Mouse (Mus musculus) MEL (cell line): ENCODE results near the gene Sgsm3. TPM values are rescaled to one million over a fixed set of nuclear protein-coding genes. Genes with fewer than 3 reads are reported as not detected.
"Not testable (repeated sequence)": the region's sequence is repeated elsewhere in the genome, so short reads cannot be mapped to it uniquely, and the experiment has no call there.

Experiments used
- DNase-seq: peaks from one replicate; pipeline ENCODE4 v3.0.0; 2011; ENCODE audit warnings: low read depth, low spot score
- H3K27ac ChIP-seq: 2 replicates; pipeline ENCODE4 v1.5.1; 2012; ENCODE audit warnings: low read depth, mild to moderate bottlenecking, control low read depth, low read length, moderate library complexity; ENCODE audit not compliant: control insufficient read depth
- H3K27me3 ChIP-seq, 2 experiments: fragments of 150-350 bp in 1 of 2; sonication (generic) in 1 of 2; 2 replicates each; pipeline ENCODE4 v1.6.1; 2012; ENCODE audit warnings: low read length in 2 of 2, mild to moderate bottlenecking in 2 of 2, improper control_type of control experiment in 1 of 2, moderate library complexity in 1 of 2; ENCODE audit not compliant: insufficient read depth in 2 of 2, control insufficient read depth in 1 of 2
- H3K36me3 ChIP-seq, 2 experiments: 2 replicates each; pipeline ENCODE4 v1.6.1; 2012 to 2014; ENCODE audit warnings: low read length in 2 of 2, improper control_type of control experiment in 1 of 2, inconsistent platforms in 1 of 2, mild to moderate bottlenecking in 1 of 2; ENCODE audit not compliant: insufficient read depth in 2 of 2, control insufficient read depth in 1 of 2
- H3K4me1 ChIP-seq, 2 experiments: fragments of 150-350 bp in 1 of 2; sonication (generic) in 1 of 2; 2 replicates each; pipeline ENCODE4 v1.6.1; 2012; ENCODE audit warnings: low read length in 2 of 2, improper control_type of control experiment in 1 of 2, mild to moderate bottlenecking in 1 of 2; ENCODE audit not compliant: insufficient read depth in 2 of 2, control insufficient read depth in 1 of 2
- H3K4me3 ChIP-seq, 2 experiments: fragments of 150-350 bp in 1 of 2; sonication (generic) in 1 of 2; 2 replicates each; pipeline ENCODE4 v1.5.1; 2012; ENCODE audit warnings: low read depth in 2 of 2, low read length in 2 of 2, mild to moderate bottlenecking in 2 of 2, moderate library complexity in 2 of 2, control low read depth in 1 of 2, improper control_type of control experiment in 1 of 2; ENCODE audit not compliant: control insufficient read depth in 1 of 2, insufficient read depth in 1 of 2
- H3K79me2 ChIP-seq: 2 replicates; pipeline ENCODE4 v1.6.1; 2012; ENCODE audit warnings: mild to moderate bottlenecking, low read length, moderate library complexity; ENCODE audit not compliant: control insufficient read depth, poor library complexity, insufficient read depth
- H3K9ac ChIP-seq: 2 replicates; pipeline ENCODE4 v1.6.1; 2012; ENCODE audit warnings: low read depth, mild to moderate bottlenecking, control low read depth, low read length, moderate library complexity; ENCODE audit not compliant: control insufficient read depth, poor library complexity, severe bottlenecking
- H3K9me3 ChIP-seq: fragments of 150-350 bp; sonication (generic); replicated peaks from 2 replicates; pipeline ENCODE4 v1.6.1; 2012; ENCODE audit warnings: mild to moderate bottlenecking, low read length, improper control_type of control experiment, moderate library complexity; ENCODE audit not compliant: insufficient read depth
- CHD2 ChIP-seq: IDR thresholded peaks from 2 replicates; pipeline ENCODE4 v1.6.1; 2011; ENCODE audit warnings: low read length, improper control_type of control experiment
- E2F4 ChIP-seq: IDR thresholded peaks from 2 replicates; pipeline ENCODE4 v1.6.1; 2011; ENCODE audit warnings: low read depth, low read length, improper control_type of control experiment, borderline replicate concordance
- EP300 ChIP-seq, 2 experiments: IDR thresholded peaks; 2 replicates each; pipeline ENCODE4 v1.6.1; 2011; ENCODE audit warnings: improper control_type of control experiment in 2 of 2, low read length in 2 of 2, low read depth in 1 of 2, mild to moderate bottlenecking in 1 of 2
- HCFC1 ChIP-seq: IDR thresholded peaks from 2 replicates; pipeline ENCODE4 v1.6.1; 2012; ENCODE audit warnings: low read depth, mild to moderate bottlenecking, inconsistent platforms, low read length, improper control_type of control experiment, moderate library complexity
- JUND ChIP-seq: IDR thresholded peaks from 2 replicates; pipeline ENCODE4 v1.6.1; 2011; ENCODE audit warnings: low read depth, mild to moderate bottlenecking, improper control_type of control experiment, low read length
- MAFK ChIP-seq: IDR thresholded peaks from 2 replicates; pipeline ENCODE4 v1.6.1; 2011; ENCODE audit warnings: low read depth, mild to moderate bottlenecking, low read length, improper control_type of control experiment, borderline replicate concordance
- MEF2A ChIP-seq: IDR thresholded peaks from 2 replicates; pipeline ENCODE4 v1.6.1; 2014; ENCODE audit warnings: low read depth, mild to moderate bottlenecking, inconsistent platforms, low read length, improper control_type of control experiment; ENCODE audit not compliant: poor library complexity, insufficient replicate concordance, severe bottlenecking; ENCODE audit errors: extremely low read depth
- MYB ChIP-seq: IDR thresholded peaks from 2 replicates; pipeline ENCODE4 v1.6.1; 2011; ENCODE audit warnings: mild to moderate bottlenecking, low read depth, low read length, improper control_type of control experiment
- MYC ChIP-seq: IDR thresholded peaks from 2 replicates; pipeline ENCODE4 v1.6.1; 2011; ENCODE audit warnings: low read depth, mild to moderate bottlenecking, low read length, improper control_type of control experiment, moderate library complexity
- RCOR1 ChIP-seq: IDR thresholded peaks from 2 replicates; pipeline ENCODE4 v1.6.1; 2012; ENCODE audit warnings: low read depth, mild to moderate bottlenecking, inconsistent platforms, low read length, improper control_type of control experiment
- SMC3 ChIP-seq: IDR thresholded peaks from 2 replicates; pipeline ENCODE4 v1.6.1; 2011; ENCODE audit warnings: low read depth, low read length, improper control_type of control experiment
- TCF12 ChIP-seq: IDR thresholded peaks from 2 replicates; pipeline ENCODE4 v1.6.1; 2014; ENCODE audit warnings: low read depth, mild to moderate bottlenecking, inconsistent platforms, low read length, improper control_type of control experiment, moderate library complexity
- USF2 ChIP-seq, 2 experiments: IDR thresholded peaks; 2 replicates each; pipeline ENCODE4 v1.6.1; 2011 to 2012; ENCODE audit warnings: improper control_type of control experiment in 2 of 2, low read length in 2 of 2, borderline replicate concordance in 1 of 2, inconsistent platforms in 1 of 2, low read depth in 1 of 2, mild to moderate bottlenecking in 1 of 2; ENCODE audit not compliant: insufficient read depth in 1 of 2
- polyA plus RNA-seq, 2 experiments: library from polyadenylated mRNA; stranded (reverse) in 1 of 2; unstranded in 1 of 2; fragments of >175 nt in 1 of 2; fragments of >200 nt in 1 of 2; gene quantifications; 2 replicates each; pipeline versions ENCODE4 v1.2.1 to v1.2.4; 2012; ENCODE audit warnings: low replicate concordance in 2 of 2, low read depth in 1 of 2; ENCODE audit not compliant: insufficient read length in 2 of 2, insufficient read depth in 1 of 2, missing spikeins in 1 of 2
- total RNA-seq: library from RNA; depleted of rRNA; stranded (reverse); fragments of 300-350 nt; gene quantifications from 2 replicates; pipeline ENCODE4 v1.2.3, GENCODE M21; 2012

Gene Sgsm3
- total and polyA plus RNA-seq, 3 experiments: 33.0 to 39.5 TPM; not detected in 1

DNA sequence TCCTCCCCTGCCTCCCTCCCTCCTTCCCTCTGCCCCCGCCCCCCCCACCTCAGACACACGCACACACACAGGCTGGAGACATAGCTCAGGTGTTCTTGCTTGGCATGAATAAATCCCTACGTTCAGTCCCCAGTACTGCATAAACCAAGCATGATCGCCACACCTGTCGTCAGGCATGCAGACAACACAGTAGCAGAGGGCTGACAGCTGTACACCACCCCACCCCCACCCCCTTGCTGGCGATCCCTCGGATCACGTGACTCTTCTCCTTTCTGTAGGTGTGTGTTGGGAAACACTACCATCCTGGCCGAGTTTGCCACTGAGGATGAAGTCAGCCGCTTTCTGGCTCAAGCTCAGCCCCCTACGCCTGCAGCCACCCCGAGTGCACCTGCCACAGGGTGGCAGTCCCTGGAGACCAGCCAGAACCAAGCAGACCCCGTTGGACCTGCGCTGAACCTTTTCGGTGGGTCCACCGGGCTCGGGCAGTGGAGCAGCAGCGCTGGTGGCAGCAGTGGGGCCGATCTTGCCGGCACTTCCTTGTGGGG, 48.7 kb upstream of the Sgsm3 start:
- H3K36me3 ChIP-seq: peaks cover 0 to 11% of the 10 kb centered on the region in 2 experiments; a peak in 2 of 4 replicates
- H3K79me2 ChIP-seq: no peaks in the 10 kb centered on the region
- H3K9me3 ChIP-seq: no peaks in the 10 kb centered on the region
- no peaks in the 10 kb centered on the region for H3K27me3 ChIP-seq
- no peaks in the 10 kb centered on the region for H3K4me1 ChIP-seq
- H3K4me3 ChIP-seq: no peak overlapping the region
- no peak overlapping the region for H3K9ac ChIP-seq
- TF ChIP-seq MYC: no peak
- no peak for DNase-seq
- H3K27ac ChIP-seq: no peak overlapping the region

DNA sequence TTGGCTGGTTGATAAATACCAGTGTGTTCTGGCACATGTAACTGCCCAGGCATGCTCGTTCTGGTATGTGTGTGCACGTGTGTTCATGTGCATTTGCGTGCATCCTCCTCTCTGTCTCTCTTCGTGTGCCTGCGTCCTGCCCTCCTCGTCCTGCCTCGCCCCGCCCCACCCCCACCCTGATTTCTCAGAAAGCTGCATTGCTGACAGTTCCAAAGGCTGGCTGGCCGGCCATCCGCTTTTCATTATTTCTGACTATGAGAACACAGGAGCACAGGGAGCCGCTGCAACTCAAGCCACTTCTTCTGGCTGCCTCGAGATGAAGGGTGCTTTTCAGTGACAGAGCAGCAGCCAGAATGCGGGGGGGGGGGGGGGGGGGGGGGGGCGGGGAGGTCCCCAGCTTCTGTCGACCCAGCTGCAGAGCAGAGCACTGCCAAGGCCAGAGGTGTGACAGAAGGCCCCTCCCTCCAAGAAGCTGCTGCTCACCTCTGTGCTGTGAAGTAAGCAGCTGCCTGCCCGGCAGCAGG, 47.5 kb upstream of the Sgsm3 start:
- no peak for TF ChIP-seq RCOR1
- TF ChIP-seq MYB: no peak
- TF ChIP-seq MAFK: no peak
- no peak for TF ChIP-seq TCF12
- TF ChIP-seq CHD2: no peak
- TF ChIP-seq E2F4: no peak
- no peak for TF ChIP-seq SMC3
- TF ChIP-seq JUND: no peak
- TF ChIP-seq MEF2A: no peak
- TF ChIP-seq HCFC1: no peak
- TF ChIP-seq USF2 (IDR thresholded peaks at IDR 0.05; ENCODE audit: borderline replicate concordance in 1 of 2, insufficient read depth in 1 of 2, low read depth in 1 of 2, low read length in 2 of 2): no peak
- no peak for TF ChIP-seq EP300 (IDR thresholded peaks at IDR 0.05; ENCODE audit: low read depth in 1 of 2, low read length in 2 of 2)
- no peak overlapping the region for H3K9ac ChIP-seq
- H3K9me3 ChIP-seq: no peaks in the 10 kb centered on the region
- peaks cover 0 to 7% of the 10 kb centered on the region in 2 experiments; a peak in 2 of 4 replicates for H3K36me3 ChIP-seq
- H3K27me3 ChIP-seq: no peaks in the 10 kb centered on the region
- H3K4me3 ChIP-seq: no peak overlapping the region
- DNase-seq: no peak
- no peaks in the 10 kb centered on the region for H3K4me1 ChIP-seq
- H3K27ac ChIP-seq: no peak overlapping the region
- no peaks in the 10 kb centered on the region for H3K79me2 ChIP-seq

- H3K36me3 ChIP-seq, H3K79me2 ChIP-seq, H3K27ac ChIP-seq, H3K27me3 ChIP-seq, H3K4me3 ChIP-seq, H3K9ac ChIP-seq, H3K9me3 ChIP-seq, DNase-seq, H3K4me1 ChIP-seq: not testable (repeated sequence)
Observed at GRCm38 (mm10) chr15:80930676-80931320, 46.8 kb upstream of the Sgsm3 start.
